Mouse (Mus musculus): ENCODE results near the gene Col7a1. TPM values are rescaled to one million over a fixed set of nuclear protein-coding genes. Genes with fewer than 3 reads are reported as not detected.

Gene Col7a1
- polyA plus RNA-seq, 1 experiment from 2014 or later = 38.7 TPM

DNA sequence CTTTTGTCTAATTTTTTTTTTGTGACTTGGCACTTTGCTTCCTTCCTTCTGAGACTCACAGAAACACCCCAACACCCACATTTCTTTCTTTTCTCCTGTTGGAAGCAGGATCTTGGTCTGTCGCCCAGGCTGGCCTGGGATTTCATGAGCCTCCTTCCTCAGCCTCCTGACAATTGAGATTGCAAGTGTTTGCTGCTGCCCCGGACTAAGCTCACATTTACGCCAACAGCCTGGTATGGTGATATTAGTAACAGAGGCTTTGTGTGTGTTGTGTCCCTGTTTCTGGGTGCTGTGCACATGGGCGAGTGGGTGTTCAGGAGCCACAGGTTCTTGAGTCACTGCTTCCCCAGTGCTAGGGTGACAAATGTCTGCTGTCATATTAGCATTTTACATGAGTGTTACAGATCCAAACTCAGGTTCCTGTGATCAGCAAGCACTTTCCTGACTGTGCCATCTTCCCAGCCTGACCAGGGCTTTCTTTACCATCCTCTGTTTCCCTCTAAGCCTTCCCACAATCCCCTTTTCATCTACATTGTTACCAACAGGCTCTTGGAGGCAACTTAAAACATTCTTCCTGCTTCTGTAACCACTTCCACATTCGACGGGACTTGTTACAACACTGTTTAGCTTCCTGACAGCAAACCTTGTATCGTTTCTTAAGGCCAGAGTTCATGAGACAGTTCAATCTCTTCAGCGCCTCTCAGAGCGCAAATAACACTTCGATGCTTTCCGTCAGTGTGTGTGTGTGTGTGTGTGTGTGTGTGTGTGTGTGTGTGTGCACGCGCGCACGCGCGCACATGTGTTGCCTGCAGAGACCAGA is 69.7 kb downstream of the Col7a1 start:
- ATAC-seq (ENCODE audit: insufficient number of reproducible peaks, low FRiP score, low TSS enrichment, low read depth) = no peak
- no peak overlapping the region for H3K4me3 ChIP-seq (replicated peaks)
- 83% methylated on average over 17 of the region's 17 CpGs for WGBS
- H3K9ac ChIP-seq = no peak overlapping the region
- H3K36me3 ChIP-seq = 0 out of 2 replicates have a peak, but pooled peaks cover 5% of the 10 kb centered on the region
- H3K4me2 ChIP-seq (replicated peaks) = no peak overlapping the region
- no peaks in the 10 kb centered on the region for H3K4me1 ChIP-seq
- no peaks in the 10 kb centered on the region for H3K27me3 ChIP-seq
- no peak overlapping the region for H3K27ac ChIP-seq (replicated peaks)
- no peaks in the 10 kb centered on the region for H3K9me3 ChIP-seq (replicated peaks)

DNA sequence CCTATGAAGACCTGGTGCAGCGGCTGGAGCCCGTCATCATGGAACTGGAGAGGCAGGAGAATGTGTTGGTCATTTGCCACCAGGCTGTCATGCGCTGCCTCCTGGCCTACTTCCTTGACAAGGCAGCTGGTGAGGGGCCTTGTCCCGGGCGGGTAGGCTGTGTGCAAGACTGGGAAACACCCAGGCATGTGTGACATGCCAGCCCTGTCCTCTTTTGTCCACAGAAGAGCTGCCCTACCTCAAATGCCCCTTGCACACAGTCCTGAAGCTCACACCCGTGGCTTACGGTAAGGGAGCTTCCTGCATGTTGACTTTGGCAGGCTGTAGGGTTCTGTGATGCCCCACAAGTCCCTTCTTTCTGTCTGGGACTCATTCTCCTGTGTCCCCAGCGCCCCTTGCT is 74.1 kb downstream of the Col7a1 start:
- H3K9ac ChIP-seq = no peak overlapping the region
- 78% methylated on average over 8 of the region's 8 CpGs for WGBS
- no peaks in the 10 kb centered on the region for H3K9me3 ChIP-seq (replicated peaks)
- H3K36me3 ChIP-seq = peaks cover 18% of the 10 kb centered on the region; the same call in 1 of the 2 replicates
- H3K27ac ChIP-seq (replicated peaks) = no peak overlapping the region
- H3K27me3 ChIP-seq = no peaks in the 10 kb centered on the region
- no peaks in the 10 kb centered on the region for H3K4me1 ChIP-seq
- no peak overlapping the region for H3K4me2 ChIP-seq (replicated peaks)
- H3K4me3 ChIP-seq (replicated peaks) = no peak overlapping the region
- no peak for ATAC-seq (ENCODE audit: insufficient number of reproducible peaks, low FRiP score, low TSS enrichment, low read depth)

DNA sequence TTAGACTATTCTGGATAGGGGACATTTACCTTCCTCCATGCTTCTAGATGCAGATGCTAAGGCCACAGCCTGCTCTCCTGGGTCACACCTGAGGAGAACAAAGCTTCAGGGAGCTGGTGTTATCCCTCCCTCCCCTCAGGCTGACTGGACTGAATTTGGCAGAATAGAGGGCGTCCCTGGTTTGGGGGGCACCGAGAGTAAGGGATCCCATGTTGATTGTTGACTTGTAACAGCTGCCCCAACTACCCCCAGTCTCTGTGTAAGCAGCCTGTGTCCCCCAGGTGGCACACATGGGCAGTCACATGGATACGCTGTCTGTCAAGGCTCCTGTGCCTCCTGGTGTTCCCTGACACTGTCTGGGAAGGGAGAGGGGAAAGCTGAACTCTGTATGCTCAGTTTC is 75.0 kb downstream of the Col7a1 start:
- 84% methylated on average over 3 of the region's 3 CpGs for WGBS
- ATAC-seq (ENCODE audit: insufficient number of reproducible peaks, low FRiP score, low TSS enrichment, low read depth) = no peak
- H3K9ac ChIP-seq = no peak overlapping the region
- H3K4me3 ChIP-seq (replicated peaks) = no peak overlapping the region
- no peaks in the 10 kb centered on the region for H3K9me3 ChIP-seq (replicated peaks)
- H3K27me3 ChIP-seq = no peaks in the 10 kb centered on the region
- H3K4me1 ChIP-seq = no peaks in the 10 kb centered on the region
- H3K4me2 ChIP-seq (replicated peaks) = no peak overlapping the region
- H3K27ac ChIP-seq (replicated peaks) = no peak overlapping the region
- peaks cover 18% of the 10 kb centered on the region; the same call in 1 of the 2 replicates for H3K36me3 ChIP-seq

DNA sequence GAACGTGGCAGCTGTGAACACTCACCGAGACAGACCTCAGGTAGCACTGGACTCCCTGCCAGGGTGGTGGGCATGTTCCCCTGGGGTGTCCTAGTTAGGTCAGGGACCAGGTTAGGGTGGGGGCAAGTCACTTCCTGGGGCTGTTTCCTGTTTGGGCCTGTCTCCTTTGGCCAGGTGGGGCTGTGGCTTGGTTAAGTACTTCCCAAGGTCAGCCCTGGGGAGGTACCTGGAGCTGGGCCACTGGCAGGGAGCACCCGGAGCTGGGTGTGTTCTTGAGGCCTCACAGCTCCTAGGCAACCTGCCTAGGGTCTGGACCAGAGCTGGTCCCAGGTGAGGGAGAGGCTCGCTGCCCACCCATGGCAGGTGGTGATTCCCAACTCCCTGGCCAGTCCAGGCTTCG is 75.5 kb downstream of the Col7a1 start:
- Histone ChIP-seq H3K4me1 (no peaks in the 10 kb centered on the region), H3K27ac (replicated peaks) (no peak overlapping the region), H3K9ac (no peak overlapping the region), H3K9me3 (replicated peaks) (no peaks in the 10 kb centered on the region), H3K4me2 (replicated peaks) (no peak overlapping the region), H3K27me3 (no peaks in the 10 kb centered on the region), H3K36me3 (peaks cover 18% of the 10 kb centered on the region; the same call in 1 of the 2 replicates), H3K4me3 (replicated peaks) (no peak overlapping the region)
- no peak for ATAC-seq (ENCODE audit: insufficient number of reproducible peaks, low FRiP score, low TSS enrichment, low read depth)
- WGBS = 73% methylated on average over 5 of the region's 5 CpGs

DNA sequence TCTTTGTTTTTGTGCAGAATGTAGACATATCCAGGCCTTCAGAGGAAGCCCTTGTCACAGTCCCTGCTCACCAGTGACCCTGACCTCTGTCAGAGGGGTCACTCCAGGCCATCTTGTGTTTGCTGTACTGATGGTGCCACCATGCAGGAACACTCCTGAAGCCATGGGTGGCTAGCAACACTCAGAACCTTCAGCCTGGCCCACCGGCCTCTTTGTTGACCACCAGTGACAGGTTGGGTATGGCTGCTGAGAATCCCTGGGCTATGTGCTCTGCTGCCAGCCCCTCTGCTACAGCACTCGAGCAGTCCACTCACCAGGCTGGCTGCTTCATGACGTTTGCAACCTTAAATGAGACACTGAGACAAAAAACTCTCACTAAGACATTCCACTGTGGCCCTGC is 76.9 kb downstream of the Col7a1 start:
- Histone ChIP-seq H3K27me3 (no peaks in the 10 kb centered on the region), H3K4me1 (no peaks in the 10 kb centered on the region), H3K9ac (no peak overlapping the region), H3K4me3 (replicated peaks) (no peak overlapping the region), H3K36me3 (peaks cover 18% of the 10 kb centered on the region; the same call in 1 of the 2 replicates), H3K27ac (replicated peaks) (no peak overlapping the region), H3K4me2 (replicated peaks) (no peak overlapping the region), H3K9me3 (replicated peaks) (no peaks in the 10 kb centered on the region)
- 79% methylated on average over 3 of the region's 3 CpGs for WGBS
- ATAC-seq (ENCODE audit: insufficient number of reproducible peaks, low FRiP score, low TSS enrichment, low read depth) = no peak

DNA sequence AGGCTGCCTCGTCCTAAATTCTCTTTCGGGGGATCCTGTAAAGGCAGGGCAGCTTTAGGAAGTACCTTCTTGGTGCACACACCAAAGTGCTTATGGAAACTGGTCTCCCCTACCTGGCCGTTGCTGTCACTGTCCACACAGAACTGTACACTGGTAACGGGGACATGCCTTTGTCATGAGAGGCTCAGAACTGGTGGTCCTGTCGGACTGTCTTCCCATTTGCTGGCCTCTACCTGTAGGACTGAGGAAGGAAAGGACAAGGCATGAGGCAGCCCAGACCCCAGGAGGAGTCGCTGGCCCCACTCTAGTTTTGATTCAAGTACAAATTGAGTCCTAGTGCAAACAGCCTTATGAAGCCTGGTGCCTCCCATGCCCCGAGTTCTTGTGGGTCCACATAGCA is 77.6 kb downstream of the Col7a1 start:
- Histone ChIP-seq H3K9me3 (replicated peaks) (no peaks in the 10 kb centered on the region), H3K4me3 (replicated peaks) (no peak overlapping the region), H3K27ac (replicated peaks) (no peak overlapping the region), H3K36me3 (peaks cover 18% of the 10 kb centered on the region; the same call in 1 of the 2 replicates), H3K4me2 (replicated peaks) (no peak overlapping the region), H3K9ac (no peak overlapping the region), H3K4me1 (no peaks in the 10 kb centered on the region), H3K27me3 (no peaks in the 10 kb centered on the region)
- no peak for ATAC-seq (ENCODE audit: insufficient number of reproducible peaks, low FRiP score, low TSS enrichment, low read depth)
- WGBS = 88% methylated on average over 7 of the region's 7 CpGs

DNA sequence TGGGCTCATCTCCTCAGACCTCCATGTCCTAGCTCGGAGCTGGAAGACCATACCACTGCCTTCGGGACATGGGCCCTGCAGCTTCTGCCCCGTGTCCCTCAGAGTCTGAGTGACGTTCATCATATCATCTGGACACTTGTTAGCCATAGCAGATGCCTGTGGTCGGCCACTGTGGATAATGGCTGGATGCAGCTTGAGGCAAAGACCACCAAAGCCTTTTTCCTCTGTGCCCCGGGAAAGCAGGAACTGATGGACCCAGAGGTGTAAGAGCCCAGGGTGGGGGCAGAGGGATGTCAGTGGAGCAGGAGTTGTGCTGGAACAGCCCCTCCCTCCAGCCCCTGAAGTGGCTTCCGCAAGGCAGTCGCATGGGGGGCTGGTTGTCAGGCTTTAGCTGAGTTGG is 78.3 kb downstream of the Col7a1 start:
- Histone ChIP-seq H3K27me3 (no peaks in the 10 kb centered on the region), H3K4me3 (replicated peaks) (no peak overlapping the region), H3K4me1 (no peaks in the 10 kb centered on the region), H3K27ac (replicated peaks) (no peak overlapping the region), H3K9ac (no peak overlapping the region), H3K9me3 (replicated peaks) (no peaks in the 10 kb centered on the region), H3K36me3 (peaks cover 18% of the 10 kb centered on the region; the same call in 1 of the 2 replicates), H3K4me2 (replicated peaks) (no peak overlapping the region)
- WGBS = 80% methylated on average over 8 of the region's 8 CpGs
- ATAC-seq (ENCODE audit: insufficient number of reproducible peaks, low FRiP score, low TSS enrichment, low read depth) = no peak

DNA sequence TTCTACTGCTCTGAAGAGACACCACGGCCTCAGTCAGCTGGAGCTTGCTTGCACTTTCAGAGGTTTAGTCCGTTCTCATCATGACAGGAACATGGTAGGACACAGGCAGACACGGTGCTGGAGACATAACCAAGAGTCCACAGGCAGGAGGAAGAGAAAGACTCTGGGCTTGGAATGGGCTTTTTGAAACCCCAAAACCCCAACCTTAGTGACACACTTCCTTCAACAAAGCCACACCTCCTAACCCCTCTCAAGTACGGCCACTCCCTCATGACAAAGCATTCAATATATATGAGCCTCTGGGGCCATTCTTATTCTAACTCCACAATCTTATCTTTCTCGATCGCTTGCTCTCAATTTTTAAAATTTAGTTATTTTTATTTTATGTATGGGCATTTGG is 79.0 kb downstream of the Col7a1 start:
- WGBS = 79% methylated on average over 6 of the region's 6 CpGs
- ATAC-seq (ENCODE audit: insufficient number of reproducible peaks, low FRiP score, low TSS enrichment, low read depth) = no peak
- H3K27me3 ChIP-seq = no peaks in the 10 kb centered on the region
- H3K4me3 ChIP-seq (replicated peaks) = no peak overlapping the region
- no peaks in the 10 kb centered on the region for H3K9me3 ChIP-seq (replicated peaks)
- no peak overlapping the region for H3K27ac ChIP-seq (replicated peaks)
- H3K36me3 ChIP-seq = peaks cover 14% of the 10 kb centered on the region; the same call in 1 of the 2 replicates
- H3K4me2 ChIP-seq (replicated peaks) = no peak overlapping the region
- H3K4me1 ChIP-seq = no peaks in the 10 kb centered on the region
- no peak overlapping the region for H3K9ac ChIP-seq

MicroRNAs within 50 kb of the gene (microRNA counts, 519-probe panel; counts per million panel counts)
- microRNA mmu-miR-711 = not detected

Small RNA genes within 50 kb of the gene (microRNA-seq; reads per million reads assigned to microRNA genes)
- not detected for gene Mir711 (ENCODE audit: borderline number of aligned reads)

Other genes with a start within 250 kb of the Col7a1 start
- 89.7 and 101 TPM in 2 replicates for gene Ip6k2, start 169.8 kb upstream of the Col7a1 start, polyA plus RNA-seq (2015; fragmentation: Nextera tagmentation; extraction: Ambion mirVana)
- gene Nckipsd, start 145.2 kb upstream of the Col7a1 start, polyA plus RNA-seq (2015; fragmentation: Nextera tagmentation; extraction: Ambion mirVana) = 16.5 and 20.4 TPM in 2 replicates
- 0.53 and 0.58 TPM in 2 replicates for gene Celsr3, start 127.3 kb upstream of the Col7a1 start, polyA plus RNA-seq (2015; fragmentation: Nextera tagmentation; extraction: Ambion mirVana)
- gene Slc26a6, start 100.3 kb upstream of the Col7a1 start, polyA plus RNA-seq (2015; fragmentation: Nextera tagmentation; extraction: Ambion mirVana) = 15.2 and 15.3 TPM in 2 replicates
- 0.38 and 0.83 TPM in 2 replicates for gene Tmem89, start 39.0 kb upstream of the Col7a1 start, polyA plus RNA-seq (2015; fragmentation: Nextera tagmentation; extraction: Ambion mirVana)
- gene Uqcrc1, start 17.0 kb upstream of the Col7a1 start, polyA plus RNA-seq (2015; fragmentation: Nextera tagmentation; extraction: Ambion mirVana) = 470 and 480 TPM in 2 replicates
- 0.89 and 1.2 TPM in 2 replicates for gene Ucn2, start 32.4 kb downstream of the Col7a1 start, polyA plus RNA-seq (2015; fragmentation: Nextera tagmentation; extraction: Ambion mirVana)
- 14.0 and 14.9 TPM in 2 replicates for gene Pfkfb4, start 38.2 kb downstream of the Col7a1 start, polyA plus RNA-seq (2015; fragmentation: Nextera tagmentation; extraction: Ambion mirVana)
- gene Shisa5, start 85.0 kb downstream of the Col7a1 start, polyA plus RNA-seq (2015; fragmentation: Nextera tagmentation; extraction: Ambion mirVana) = 106 and 116 TPM in 2 replicates
- 21.0 and 22.5 TPM in 2 replicates for gene Trex1, start 106.1 kb downstream of the Col7a1 start, polyA plus RNA-seq (2015; fragmentation: Nextera tagmentation; extraction: Ambion mirVana)
- 26.8 and 30.8 TPM in 2 replicates for gene Atrip, start 120.5 kb downstream of the Col7a1 start, polyA plus RNA-seq (2015; fragmentation: Nextera tagmentation; extraction: Ambion mirVana)
- 13.7 and 16.6 TPM in 2 replicates for gene Ccdc51, start 128.9 kb downstream of the Col7a1 start, polyA plus RNA-seq (2015; fragmentation: Nextera tagmentation; extraction: Ambion mirVana)
- 509 and 534 TPM in 2 replicates for gene Tma7, start 129.0 kb downstream of the Col7a1 start, polyA plus RNA-seq (2015; fragmentation: Nextera tagmentation; extraction: Ambion mirVana)
- 14.4 and 15.7 TPM in 2 replicates for gene Plxnb1, start 141.8 kb downstream of the Col7a1 start, polyA plus RNA-seq (2015; fragmentation: Nextera tagmentation; extraction: Ambion mirVana)
- not detected in 2 replicates for gene Fbxw21, start 208.5 kb downstream of the Col7a1 start, polyA plus RNA-seq (2015; fragmentation: Nextera tagmentation; extraction: Ambion mirVana)
- not detected in 2 replicates for gene Fbxw13, start 242.4 kb downstream of the Col7a1 start, polyA plus RNA-seq (2015; fragmentation: Nextera tagmentation; extraction: Ambion mirVana)